Mouse (Mus musculus) spleen, postnatal 10 days (tissue): ENCODE measurements at regions not wholly inside any gene's neighbourhood (a gene's known extent, or its start where the extent isn't known, plus 50 kb on each side); places are given as distances from the start of the nearest gene placed in this dataset.
A peak's percentile ranks its signal among the peaks of the same experiment; 100 is the strongest.

Experiments used
- DNase-seq, 2 experiments: peaks; one replicate each; pipeline ENCODE4 v3.0.0; 2021 to 2022; ENCODE audit warnings: low spot score in 2 of 2

DNA sequence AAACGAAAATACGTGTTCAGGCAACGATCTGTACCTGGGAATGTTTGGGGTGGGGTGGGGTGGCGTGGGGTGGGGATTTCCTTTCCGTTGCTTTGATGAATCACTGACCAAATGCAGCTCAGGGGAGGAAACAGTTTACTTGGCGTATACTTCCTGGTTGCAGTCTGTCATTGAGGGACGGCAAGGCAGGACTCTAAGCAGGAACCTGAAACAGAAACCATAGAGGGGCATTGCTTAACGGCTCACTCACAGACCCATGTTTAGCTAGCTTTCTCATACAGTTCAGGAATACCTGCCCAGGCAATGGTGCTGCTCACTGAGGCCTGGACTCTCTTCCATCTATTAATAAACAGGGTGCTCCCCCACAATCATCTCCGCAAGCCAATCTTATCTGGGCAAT lies 55.1 kb upstream of the Smox start:
- DNase-seq: no peak

DNA sequence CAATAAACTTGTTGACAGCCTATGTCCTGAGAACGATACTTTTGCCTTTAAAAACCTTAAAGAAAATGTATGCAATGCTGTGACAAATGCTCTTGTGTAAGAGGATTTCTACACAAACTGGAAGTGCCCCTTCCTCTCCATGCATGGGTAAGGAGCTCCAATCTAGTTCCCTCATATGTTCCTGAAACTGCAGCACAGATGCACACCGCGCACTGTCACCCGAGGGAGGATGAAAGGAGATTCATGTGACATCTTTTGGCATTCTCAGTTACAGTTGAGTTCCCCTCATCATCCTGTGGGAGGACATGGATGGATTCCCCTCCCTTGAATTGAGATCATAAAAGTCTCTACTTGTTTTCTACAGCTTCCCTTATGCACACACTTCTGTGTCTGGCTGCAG lies 60.8 kb upstream of the Smox start:
- DNase-seq: no peak

DNA sequence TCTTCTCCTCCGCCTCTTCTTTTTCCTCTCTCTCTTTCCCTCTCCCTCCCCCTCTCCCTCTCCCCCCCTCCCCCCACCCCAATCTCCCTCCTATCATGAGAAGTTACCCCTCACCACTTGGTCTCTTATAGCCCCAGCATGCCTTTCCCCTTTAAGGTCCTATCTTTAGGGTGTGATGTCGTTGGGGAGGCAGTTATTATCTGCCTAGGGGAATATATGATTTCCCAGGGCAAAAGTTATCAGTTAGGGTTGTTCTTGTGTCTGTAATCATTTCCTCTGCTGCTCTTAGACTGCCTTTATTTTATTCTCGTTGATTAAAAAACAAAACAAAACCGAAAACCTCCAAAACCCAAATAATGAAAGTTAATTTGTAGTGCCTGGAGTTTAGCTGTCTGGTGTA lies 63.2 kb upstream of the Smox start:
- DNase-seq: no peak

DNA sequence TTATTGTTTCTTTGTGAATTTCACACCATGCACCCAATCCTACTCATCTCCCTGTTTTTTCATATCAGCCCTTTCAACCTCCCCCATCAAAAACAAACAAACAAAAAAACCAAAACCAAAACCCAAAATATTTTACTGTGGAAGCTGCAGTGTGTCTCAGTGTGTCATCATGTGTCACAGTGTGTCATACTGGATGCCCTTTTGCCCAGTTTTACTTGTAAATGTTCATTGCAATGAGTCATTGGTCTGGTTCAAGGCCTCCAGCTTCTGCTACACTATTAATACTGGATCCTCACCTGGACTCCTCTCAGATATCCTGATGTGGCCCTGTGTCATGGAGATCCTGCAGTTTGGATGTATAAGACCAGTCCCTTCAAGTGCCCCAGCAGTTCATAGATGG lies 64.4 kb upstream of the Smox start:
- DNase-seq: no peak

GRCm38 (mm10) chr2:131423616-131424320 lies 67.5 kb upstream of the Smox start:
- DNase-seq: no peak

- DNase-seq: peak; percentile 67 to 68
Observed at GRCm38 (mm10) chr2:131422907-131423445, 68.3 kb upstream of the Smox start.

- no peak for DNase-seq
Observed at GRCm38 (mm10) chr2:131418130-131418529, 65.4 kb upstream of the Rnf24 start.

- DNase-seq: no peak
Observed at GRCm38 (mm10) chr2:131417472-131417871, 64.8 kb upstream of the Rnf24 start.

GRCm38 (mm10) chr2:131416482-131416881 lies 63.8 kb upstream of the Rnf24 start:
- DNase-seq: peak in 1 of 2 experiments; percentile 61

DNA sequence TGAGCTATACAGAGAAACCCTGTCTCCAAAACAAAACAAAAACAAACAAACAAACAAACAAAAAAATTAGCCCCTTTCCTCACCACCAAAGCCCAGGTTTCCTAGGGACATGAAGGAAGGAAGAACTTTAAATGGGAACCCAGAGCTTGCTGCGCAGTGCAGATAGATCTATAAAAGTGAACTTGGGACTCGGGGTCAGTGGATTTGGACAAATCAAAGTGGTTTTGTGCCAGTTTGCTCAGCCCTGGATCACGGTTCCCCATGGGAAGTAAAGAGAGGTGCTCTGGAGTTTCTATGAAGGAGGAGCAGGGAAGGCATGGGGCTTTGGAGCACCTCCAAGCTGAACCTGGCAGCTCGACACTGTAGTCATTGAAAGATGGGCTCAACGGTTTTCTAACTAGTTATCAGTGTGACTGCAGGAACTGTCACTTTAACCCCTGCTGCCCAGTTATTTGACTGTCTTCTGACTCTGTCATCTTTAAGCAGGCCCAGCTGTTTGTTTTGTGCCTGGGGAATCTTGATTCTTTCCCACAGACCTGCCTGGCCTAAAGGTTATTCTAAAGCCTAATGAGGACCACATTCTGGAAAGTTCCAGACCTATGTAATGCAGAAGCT lies 58.3 kb upstream of the Rnf24 start:
- no peak for DNase-seq

- DNase-seq: no peak
Observed at GRCm38 (mm10) chr2:131407337-131407736, 54.6 kb upstream of the Rnf24 start.

GRCm38 (mm10) chr2:131404218-131404555 lies 51.5 kb upstream of the Rnf24 start:
- no peak for DNase-seq

DNA sequence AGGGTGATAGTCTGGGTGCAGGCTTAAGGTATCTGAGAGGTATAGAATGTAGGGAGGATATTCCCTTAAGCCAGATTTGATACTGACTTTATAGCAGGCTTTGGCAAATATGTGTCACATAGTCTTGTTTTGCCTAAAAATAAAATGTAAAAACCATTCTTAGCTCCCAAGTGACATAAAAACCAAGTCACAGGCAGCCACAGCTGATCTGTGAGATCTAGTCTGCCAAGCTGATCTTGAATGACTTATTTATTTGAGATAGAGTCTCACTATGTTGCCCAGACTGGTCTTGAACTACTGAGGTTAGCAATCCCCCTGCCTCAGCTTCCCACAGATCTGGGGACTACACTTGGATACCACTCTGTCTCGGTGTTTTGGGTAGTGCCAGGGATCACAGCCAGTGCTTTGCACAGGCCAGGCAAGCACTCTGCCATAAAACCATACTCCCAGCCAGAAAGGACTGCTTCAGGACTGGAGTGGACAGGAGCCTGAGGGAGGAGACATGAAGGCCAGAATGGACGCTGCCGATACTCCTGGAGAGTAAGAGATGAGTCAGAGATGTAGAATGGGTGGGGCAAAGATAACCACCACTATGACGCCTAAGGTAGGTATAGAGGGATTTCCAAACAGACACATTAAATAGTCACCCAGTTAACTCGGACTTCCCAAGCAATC lies 51.0 kb upstream of the Rnf24 start:
- no peak for DNase-seq
